Mouse (Mus musculus) liver, adult 2 months (tissue): ENCODE data around the gene Krt10. TPM values are rescaled to one million over a fixed set of nuclear protein-coding genes. Genes with fewer than 3 reads are reported as not detected.

Source experiments
- DNase-seq: peaks from one replicate; pipeline ENCODE4 v3.0.0-alpha.2; 2011; ENCODE audit warnings: low read depth, low spot score; ENCODE audit errors: extremely low read depth
- H3K27ac ChIP-seq: fragments of 200-500 bp; replicated peaks from 2 replicates; pipeline ENCODE4 v1.5.1; 2012; ENCODE audit warnings: low read depth, mild to moderate bottlenecking, control low read depth, inconsistent platforms, low read length; ENCODE audit not compliant: insufficient read depth
- H3K27me3 ChIP-seq: fragments of 200-500 bp; 2 replicates; pipeline ENCODE4 v1.6.1; 2012; ENCODE audit warnings: mild to moderate bottlenecking, moderate library complexity, low read length, inconsistent platforms; ENCODE audit not compliant: control insufficient read depth, insufficient read depth
- H3K36me3 ChIP-seq: fragments of 200-500 bp; 2 replicates; pipeline ENCODE4 v1.6.1; 2012; ENCODE audit warnings: low read length, inconsistent platforms; ENCODE audit not compliant: control insufficient read depth, insufficient read depth
- H3K4me1 ChIP-seq: fragments of 200-500 bp; 2 replicates; pipeline ENCODE4 v1.6.1; 2011; ENCODE audit warnings: low read length; ENCODE audit not compliant: control insufficient read depth, insufficient read depth
- H3K4me3 ChIP-seq: fragments of 200-500 bp; 2 replicates; pipeline ENCODE4 v1.5.1; 2011; ENCODE audit warnings: low read depth, mild to moderate bottlenecking, control low read depth, low read length, moderate library complexity; ENCODE audit not compliant: insufficient read depth
- H3K79me2 ChIP-seq: fragments of 200-500 bp; 2 replicates; pipeline ENCODE4 v1.6.1; 2012; ENCODE audit warnings: inconsistent platforms, mild to moderate bottlenecking, low read length, moderate library complexity; ENCODE audit not compliant: control insufficient read depth, insufficient read depth
- H3K9ac ChIP-seq: fragments of 200-500 bp; 2 replicates; pipeline ENCODE4 v1.6.1; 2012; ENCODE audit warnings: low read depth, mild to moderate bottlenecking, control low read depth, inconsistent platforms, low read length
- CTCF ChIP-seq: fragments of 200-500 bp; IDR thresholded peaks from 2 replicates; pipeline ENCODE4 v1.5.1; 2011; ENCODE audit warnings: low read depth, low read length, control low read depth
- POLR2A ChIP-seq: fragments of 200-500 bp; IDR thresholded peaks from 2 replicates; pipeline ENCODE4 v1.6.1; 2011; ENCODE audit warnings: low read length, control low read depth; ENCODE audit not compliant: insufficient read depth; ENCODE audit errors: extremely low read depth
- WGBS: fragments of 180-500 bp; shearing (Covaris S2); methylation state at CpG from one replicate; pipeline ENCODE4 v1.1.7; 2018; 5-methylcytosine and 5-hydroxymethylcytosine counted together
- polyA plus RNA-seq: library from polyadenylated mRNA; depleted of rRNA; stranded (reverse); fragments of >200 nt; gene quantifications from 2 replicates; pipeline ENCODE4 v1.2.3, GENCODE M21; 2012
- total RNA-seq: library from RNA; depleted of rRNA; stranded (reverse); fragments of >200 nt; gene quantifications from 2 replicates; pipeline ENCODE4 v1.2.3, GENCODE M21; 2014

Krt10 gene
- total and polyA plus RNA-seq, 2 experiments: 0.29 to 0.37 TPM

GRCm38 (mm10) chr11:99417819-99418218, 28.7 kb upstream of the Krt10 start:
- no peak overlapping the region for H3K27ac ChIP-seq
- no peaks in the 10 kb centered on the region for H3K36me3 ChIP-seq
- WGBS: 75% methylated on average over 16 of the region's 16 CpGs
- peaks cover 5% of the 10 kb centered on the region for H3K27me3 ChIP-seq
- H3K79me2 ChIP-seq: no peaks in the 10 kb centered on the region
- TF ChIP-seq POLR2A (no peak), CTCF (no peak)
- H3K9ac ChIP-seq: no peak overlapping the region
- no peaks in the 10 kb centered on the region for H3K4me1 ChIP-seq
- DNase-seq: no peak
- H3K4me3 ChIP-seq: no peak overlapping the region

- Histone ChIP-seq H3K27ac (no peak overlapping the region), H3K27me3 (peaks cover 5% of the 10 kb centered on the region), H3K36me3 (no peaks in the 10 kb centered on the region), H3K79me2 (no peaks in the 10 kb centered on the region), H3K4me1 (no peaks in the 10 kb centered on the region), H3K4me3 (no peak overlapping the region), H3K9ac (no peak overlapping the region)
- TF ChIP-seq CTCF (no peak), POLR2A (no peak)
- no peak for DNase-seq
- 84% methylated on average over 13 of the region's 13 CpGs for WGBS
Measured at GRCm38 (mm10) chr11:99416902-99417301, 27.7 kb upstream of the Krt10 start.

DNA sequence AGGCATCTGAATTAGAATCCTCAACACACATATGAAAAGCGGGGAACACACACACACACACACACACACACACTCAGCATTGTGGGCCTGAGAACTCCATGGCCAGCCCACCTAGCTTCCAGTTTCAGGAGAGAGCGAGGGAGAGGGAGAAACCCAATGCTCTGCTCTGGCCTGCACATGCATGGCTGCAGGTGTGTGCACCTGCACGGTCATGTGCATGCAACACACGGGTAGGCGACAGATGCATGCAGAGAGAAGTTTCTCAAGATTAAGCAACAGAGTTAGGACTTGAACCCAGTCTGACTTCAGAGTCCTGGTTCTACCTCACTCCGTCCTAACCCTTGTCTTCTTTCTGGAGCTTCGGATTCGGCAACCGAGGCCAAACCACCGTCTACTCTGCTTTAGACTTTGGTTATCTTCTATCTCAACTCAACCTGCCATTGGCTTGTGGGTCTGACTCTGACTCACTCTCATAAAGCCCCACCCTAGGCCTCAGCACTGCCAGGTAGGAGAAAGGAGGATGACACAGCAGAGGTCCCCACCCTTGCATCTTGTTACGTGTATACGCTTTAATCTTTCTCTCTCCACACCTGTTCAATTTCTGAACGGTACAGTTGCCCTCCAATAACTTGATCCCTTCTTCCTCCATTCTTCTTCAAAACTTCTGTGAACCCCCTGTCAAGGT, 25.4 kb upstream of the Krt10 start:
- Histone ChIP-seq H3K36me3 (no peaks in the 10 kb centered on the region), H3K27ac (no peak overlapping the region), H3K27me3 (peaks cover 5% of the 10 kb centered on the region), H3K9ac (no peak overlapping the region), H3K4me3 (no peak overlapping the region), H3K79me2 (no peaks in the 10 kb centered on the region), H3K4me1 (no peaks in the 10 kb centered on the region)
- no peak for TF ChIP-seq CTCF
- TF ChIP-seq POLR2A: no peak
- DNase-seq: no peak
- WGBS: 88% methylated on average over 13 of the region's 13 CpGs

DNA sequence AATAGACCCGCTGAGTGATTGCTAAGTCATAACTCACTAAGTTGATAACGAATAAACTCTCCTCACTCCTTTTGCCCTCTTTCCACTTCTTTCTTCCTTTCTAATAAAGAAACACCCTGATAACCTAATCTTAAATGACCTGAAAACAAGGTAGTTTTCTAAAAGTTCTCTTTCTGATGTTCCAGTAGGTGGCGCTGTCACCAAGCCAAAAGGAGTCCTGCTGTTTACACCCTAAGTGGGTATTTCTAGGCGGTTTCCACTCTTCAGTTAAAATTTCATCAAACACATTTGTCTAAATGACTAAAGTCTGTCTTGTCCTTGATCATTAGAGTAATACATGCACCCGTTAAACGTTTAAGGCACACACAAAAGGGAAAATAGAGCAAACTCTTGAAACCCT, 24.1 kb upstream of the Krt10 start:
- 15% methylated on average over 6 of the region's 6 CpGs for WGBS
- no peaks in the 10 kb centered on the region for H3K79me2 ChIP-seq
- peaks cover 2% of the 10 kb centered on the region; the same call in 1 of the 2 replicates for H3K27me3 ChIP-seq
- no peak overlapping the region for H3K27ac ChIP-seq
- no peaks in the 10 kb centered on the region for H3K36me3 ChIP-seq
- peak; percentile 44 for DNase-seq
- H3K9ac ChIP-seq: no peak overlapping the region
- no peak for TF ChIP-seq POLR2A
- no peak for TF ChIP-seq CTCF
- no peaks in the 10 kb centered on the region for H3K4me1 ChIP-seq
- no peak overlapping the region for H3K4me3 ChIP-seq

DNA sequence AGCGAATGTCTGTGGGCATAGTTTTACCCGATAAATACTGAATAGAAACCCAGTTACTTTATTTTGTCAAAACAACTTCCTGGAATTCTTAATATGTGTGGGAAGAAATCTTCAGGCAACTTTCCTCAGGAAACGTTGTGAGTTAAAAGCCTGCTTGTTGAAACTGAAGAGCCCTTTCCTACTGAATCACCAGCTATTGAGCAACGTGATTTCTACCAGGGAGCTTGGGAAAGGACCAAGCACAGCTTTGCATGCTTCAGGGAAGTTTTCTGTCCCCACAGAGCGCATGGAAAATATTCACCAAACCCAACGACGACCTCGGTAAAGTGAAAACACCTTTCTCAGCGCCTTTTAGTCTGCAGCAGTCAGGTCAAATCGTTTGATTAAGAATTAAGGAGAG, 17.0 kb upstream of the Krt10 start:
- no peak overlapping the region for H3K27ac ChIP-seq

GRCm38 (mm10) chr11:99399956-99400549, 10.9 kb upstream of the Krt10 start:
- peaks cover 8% of the 10 kb centered on the region; the same call in 1 of the 2 replicates for H3K27me3 ChIP-seq
- WGBS: 83% methylated on average over 13 of the region's 13 CpGs
- no peaks in the 10 kb centered on the region for H3K79me2 ChIP-seq
- no peaks in the 10 kb centered on the region for H3K36me3 ChIP-seq
- H3K4me3 ChIP-seq: no peak overlapping the region
- no peaks in the 10 kb centered on the region for H3K4me1 ChIP-seq
- H3K9ac ChIP-seq: no peak overlapping the region
- DNase-seq: no peak
- no peak for TF ChIP-seq POLR2A
- no peak for TF ChIP-seq CTCF
- no peak overlapping the region for H3K27ac ChIP-seq

More for the DNA sequence above, 17.0 kb upstream of the Krt10 start:
- 63% methylated on average over 10 of the region's 10 CpGs for WGBS
- Histone ChIP-seq H3K9ac (no peak overlapping the region), H3K4me1 (no peaks in the 10 kb centered on the region), H3K79me2 (no peaks in the 10 kb centered on the region), H3K4me3 (no peak overlapping the region), H3K36me3 (no peaks in the 10 kb centered on the region), H3K27me3 (peaks cover 5% of the 10 kb centered on the region; the same call in 1 of the 2 replicates)
- DNase-seq: no peak
- TF ChIP-seq CTCF (no peak), POLR2A (no peak)
